Mouse (Mus musculus) v-Abl transformed pro-B cells (cell line): ENCODE measurements around the gene Wdr46.
"Not testable (repeated sequence)": the region's sequence is repeated elsewhere in the genome, so short reads cannot be mapped to it uniquely, and the experiment has no call there.

Experiments used
- in situ Hi-C, 2 experiments: fragments of 400-800 bp; cut with MboI; formaldehyde crosslinking; loops; one replicate each; pipeline ENCODE4 v1.15.1; 2025; ENCODE audit not compliant: unreplicated experiment in 2 of 2

Gene Wdr46

DNA sequence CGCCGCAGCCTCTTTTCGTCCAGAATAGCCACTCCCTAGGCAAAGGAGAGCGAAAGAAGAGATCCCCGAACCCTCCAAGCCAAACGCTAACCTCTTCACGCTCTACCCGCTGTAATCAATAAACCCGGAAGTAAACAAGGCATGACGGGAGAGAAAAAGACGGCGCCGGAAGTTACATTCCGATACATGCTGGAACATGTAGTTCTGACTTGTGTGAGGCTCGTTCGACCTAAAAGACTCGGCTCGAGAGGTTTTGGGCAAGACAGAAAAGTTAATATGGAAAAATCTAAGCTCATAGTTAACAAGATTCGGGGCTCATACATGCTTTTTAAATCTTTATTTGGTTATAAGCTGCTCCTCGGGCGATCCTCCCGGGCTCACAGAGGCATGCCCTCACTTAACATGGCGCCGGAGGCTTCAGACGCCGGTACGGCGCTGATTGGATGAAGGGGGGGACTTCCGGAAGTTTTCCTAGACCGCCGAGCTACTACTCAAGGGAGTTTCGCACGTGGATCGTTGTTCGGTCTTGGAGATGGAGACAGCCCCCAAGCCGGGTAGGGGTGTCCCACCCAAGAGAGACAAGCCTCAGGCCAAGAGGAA is at the start of gene Wdr46, which contains the start of gene Pfdn6:
Gene Wdr46, plus strand, starts transcription at position 455 of the 600 bp plus-strand sequence.
Gene Pfdn6, minus strand, starts transcription at position 138 of the 600 bp plus-strand sequence.
- in situ Hi-C loops: no loop called here

DNA sequence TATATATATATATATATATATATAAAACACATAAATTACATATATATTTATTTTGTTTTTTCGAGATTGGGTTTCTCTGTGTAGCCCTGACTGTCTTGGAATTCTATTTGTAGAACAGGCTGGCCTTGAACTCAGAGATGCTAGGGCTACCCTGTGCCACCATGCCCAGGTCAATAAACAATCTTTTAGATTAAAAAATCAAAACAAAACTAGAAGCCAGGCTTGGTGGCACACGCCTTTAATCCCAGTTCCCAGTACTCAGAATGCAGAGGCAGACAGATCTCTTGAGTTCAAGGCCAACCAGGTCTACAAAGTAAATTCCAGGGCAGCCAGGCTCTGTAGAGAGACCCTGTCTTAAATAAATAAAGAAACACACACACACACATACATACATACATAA is 49.1 kb upstream of the Wdr46 start:
- in situ Hi-C loops: loop anchor here (5.0 to 10.0 kb wide), 3 partner anchors 36 to 93 kb away; partner anchors contain the start of gene Rgl2 (in 1 of the 2)

DNA sequence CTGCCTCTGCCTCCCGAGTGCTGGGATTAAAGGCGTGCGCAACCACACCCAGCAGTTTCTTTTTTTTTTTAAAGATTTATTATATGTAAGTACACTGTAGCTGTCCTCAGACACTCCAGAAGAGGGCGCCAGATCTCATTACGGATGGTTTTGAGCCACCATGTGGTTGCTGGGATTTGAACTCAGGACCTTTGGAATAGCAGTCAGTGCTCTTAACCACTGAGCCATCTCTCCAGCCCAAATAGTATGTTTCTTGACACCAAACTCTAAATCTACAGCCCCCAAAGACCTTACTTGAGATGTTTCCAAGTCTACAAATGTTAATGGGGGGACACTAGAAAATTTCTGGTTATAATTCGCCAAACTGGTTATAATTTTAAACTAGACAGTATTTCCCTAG is 48.6 kb upstream of the Wdr46 start:
- in situ Hi-C loops: loop anchor here (5.0 to 10.0 kb wide), 3 partner anchors 35 to 93 kb away; partner anchors contain the start of gene Rgl2 (in 1 of the 2)

DNA sequence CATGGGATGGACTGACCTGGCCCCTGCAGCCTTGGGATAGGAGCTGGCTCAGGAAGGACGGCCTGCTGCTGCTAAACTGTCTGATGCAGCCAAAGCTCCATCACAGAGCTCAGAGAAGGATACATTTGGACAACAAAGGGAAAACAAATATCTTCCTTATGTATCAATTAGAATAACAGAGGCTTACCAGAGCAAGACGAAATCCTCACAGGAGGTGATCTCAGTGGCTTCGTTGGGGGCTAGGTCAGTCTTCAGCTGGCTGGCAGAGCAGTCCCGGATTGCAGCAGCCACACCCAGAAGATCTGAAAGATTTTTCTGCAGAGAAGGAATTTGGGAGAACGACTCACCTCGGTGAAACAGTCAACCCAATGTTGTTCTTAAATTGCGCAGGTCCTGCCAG is 48.0 kb upstream of the Wdr46 start:
- in situ Hi-C loops: loop anchor here (5.0 to 10.0 kb wide), 3 partner anchors 35 to 92 kb away; partner anchors contain the start of gene Rgl2 (in 1 of the 2)

DNA sequence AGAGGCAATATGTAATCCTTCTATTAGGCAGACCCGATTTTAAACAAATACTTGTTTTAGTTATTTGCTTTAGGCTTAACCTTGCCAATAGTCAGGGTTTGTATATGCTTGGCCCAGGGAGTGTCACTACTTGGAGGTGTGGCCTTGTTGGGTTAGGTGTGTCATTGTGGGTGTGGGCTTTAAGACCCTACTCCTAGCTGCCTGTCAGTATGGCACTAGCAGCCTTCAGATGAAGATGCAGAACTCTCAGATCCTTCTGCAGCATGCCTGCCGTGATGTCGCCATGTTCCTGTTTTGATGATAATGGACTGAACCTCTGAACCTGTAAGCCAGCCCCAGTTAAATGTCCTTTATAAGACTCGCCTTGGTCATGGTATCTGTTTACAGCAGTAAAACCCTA is 47.4 kb upstream of the Wdr46 start:
- in situ Hi-C loops: loop anchor here (5.0 to 10.0 kb wide), 3 partner anchors 34 to 92 kb away; partner anchors contain the start of gene Rgl2 (in 1 of the 2)

DNA sequence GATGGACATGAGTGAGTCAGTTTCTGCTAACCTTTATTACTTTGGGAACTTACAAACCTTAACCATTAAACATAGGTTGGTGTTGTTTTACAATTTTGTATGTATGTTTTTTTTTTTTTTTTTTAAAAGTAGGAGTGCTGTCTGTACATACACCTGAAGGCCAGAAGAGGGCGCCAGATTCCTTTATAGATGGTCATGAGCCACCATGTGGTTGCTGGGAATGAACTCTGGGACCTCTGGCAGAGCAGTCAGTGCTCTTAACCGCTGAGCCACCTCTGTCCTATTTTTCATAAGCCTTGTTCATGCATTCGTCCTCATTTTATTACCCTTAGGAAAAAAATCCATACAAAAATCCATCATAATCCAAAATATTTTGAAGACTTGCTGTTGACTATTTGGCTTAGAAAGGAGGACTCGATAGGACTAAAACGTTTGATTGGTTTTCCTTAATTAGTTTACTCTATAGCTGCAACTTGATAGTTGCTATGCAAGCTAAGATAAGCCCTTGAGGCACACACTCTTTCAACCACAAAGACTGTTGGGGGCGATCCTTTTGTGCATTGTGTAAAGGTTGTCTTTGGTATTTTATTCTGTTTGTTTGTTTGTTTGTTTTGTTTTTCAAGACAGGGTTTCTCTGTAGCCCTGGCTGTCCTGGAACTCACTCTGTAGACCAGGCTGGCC is 43.2 kb upstream of the Wdr46 start:
- in situ Hi-C loops: loop anchor here in 1 of 2 experiments (10.0 kb wide), 1 partner anchor 88 kb away; no protein-coding TSS in a partner anchor

DNA sequence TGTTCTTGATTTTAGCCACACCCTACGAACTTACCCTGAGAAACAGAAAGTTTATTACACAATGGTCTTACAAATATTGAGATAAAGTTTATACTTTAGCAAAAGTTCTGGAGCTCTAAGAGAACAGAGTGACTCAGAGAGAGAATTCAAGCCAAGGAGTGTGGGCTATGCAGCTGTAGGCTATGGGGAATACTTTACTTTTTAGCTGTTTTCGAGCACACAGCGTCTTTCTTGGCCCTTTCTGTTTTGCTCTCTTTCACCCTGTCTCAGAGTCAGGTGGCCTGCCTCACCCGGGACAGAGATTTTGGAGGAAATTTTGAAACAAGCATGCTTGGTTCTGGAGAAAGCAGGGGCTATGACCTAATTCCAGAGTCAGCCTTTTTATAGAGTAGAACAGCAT is 42.3 kb upstream of the Wdr46 start:
- in situ Hi-C loops: loop anchor here in 1 of 2 experiments (10.0 kb wide), 1 partner anchor 87 kb away; no protein-coding TSS in a partner anchor

DNA sequence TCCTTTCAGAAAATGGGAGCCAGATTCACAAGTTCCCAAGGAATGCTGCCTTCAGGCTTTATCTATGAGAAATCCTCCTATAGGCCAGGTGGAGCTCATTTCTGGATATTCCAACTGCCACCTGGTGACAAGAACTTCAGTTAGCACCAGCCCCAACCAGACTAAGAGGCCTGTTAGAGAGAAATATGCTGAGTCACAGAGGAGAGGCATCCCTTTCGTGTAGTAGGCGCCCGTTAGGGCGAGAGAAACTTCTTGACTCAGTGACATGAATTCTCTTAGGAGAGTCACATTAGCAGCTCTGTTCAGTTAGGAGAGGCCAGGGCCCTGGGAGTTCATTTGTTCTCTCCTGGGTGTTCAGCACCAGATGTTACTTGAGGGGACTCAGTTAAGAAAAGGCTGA is 40.8 kb upstream of the Wdr46 start:
- in situ Hi-C loops: loop anchor here in 1 of 2 experiments (10.0 kb wide), 1 partner anchor 85 kb away; no protein-coding TSS in a partner anchor

DNA sequence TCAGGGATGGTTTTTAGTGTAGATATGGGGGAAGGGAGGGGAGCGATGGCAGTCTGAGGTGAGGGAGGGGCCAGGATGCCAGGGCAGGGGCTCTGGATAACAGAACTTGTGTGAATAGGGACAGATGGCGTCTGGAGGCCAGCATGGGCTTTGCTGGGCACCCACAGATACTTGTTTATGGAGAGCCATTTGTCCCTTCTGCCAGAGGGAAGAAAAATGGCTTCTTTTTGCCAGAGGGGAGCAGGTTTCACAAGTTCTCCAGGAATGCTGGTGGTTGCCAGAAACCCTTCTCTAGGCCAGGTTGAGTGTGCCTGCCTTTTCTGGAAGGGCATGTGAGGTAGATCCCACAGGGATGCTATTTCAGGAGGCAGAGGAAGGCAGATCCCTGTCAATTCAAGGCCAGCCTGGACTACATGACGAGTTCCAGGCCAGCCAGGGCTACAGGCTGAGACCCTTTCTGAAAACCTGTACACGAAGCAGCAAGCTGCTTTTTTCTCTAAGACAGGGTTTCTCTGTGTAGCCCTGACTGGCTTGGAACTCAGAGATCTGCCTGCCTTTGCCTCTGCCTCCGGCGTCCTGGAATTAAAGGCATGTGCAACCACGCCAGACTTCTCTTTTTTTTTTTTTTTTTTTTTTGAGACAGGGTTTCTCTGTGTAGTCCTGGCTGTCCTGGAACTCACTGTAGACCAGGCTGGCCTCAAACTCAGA is 40.0 kb upstream of the Wdr46 start:
- in situ Hi-C loops: no loop called here

DNA sequence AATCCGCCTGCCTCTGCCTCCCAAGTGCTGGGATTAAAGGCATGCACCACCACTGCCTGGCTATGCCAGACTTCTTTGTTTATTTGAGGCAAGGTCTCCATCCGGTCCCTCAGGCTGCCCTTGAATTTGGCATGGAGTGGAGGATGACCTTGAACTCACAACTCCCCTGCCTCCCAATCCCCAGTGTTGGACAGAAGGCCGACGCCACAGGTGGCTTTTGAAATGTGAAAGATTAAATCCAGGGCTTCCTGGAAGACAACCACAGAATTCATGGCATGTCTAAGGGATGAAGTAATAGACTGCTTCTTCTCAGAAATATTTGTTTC is 39.5 kb upstream of the Wdr46 start:
- in situ Hi-C loops: no loop called here

DNA sequence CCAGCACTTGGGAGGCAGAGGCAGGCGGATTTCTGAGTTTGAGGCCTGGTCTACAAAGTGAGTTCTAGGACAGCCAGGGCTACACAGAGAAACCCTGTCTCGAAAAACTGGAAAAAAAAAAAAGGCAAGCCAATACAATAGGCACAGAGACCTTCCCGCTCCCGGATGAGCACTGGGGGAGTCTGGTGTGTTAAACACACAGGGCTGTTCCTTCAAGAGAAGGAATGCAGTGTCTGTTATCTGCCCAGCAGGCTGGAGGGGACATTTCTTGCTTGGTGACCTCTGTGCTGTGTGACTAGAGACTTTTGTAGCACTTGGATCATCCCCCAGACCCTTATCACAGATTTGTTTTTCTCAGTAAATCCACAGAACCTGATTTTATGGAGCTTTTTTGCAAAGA is 38.8 kb upstream of the Wdr46 start:
- in situ Hi-C loops: no loop called here

DNA sequence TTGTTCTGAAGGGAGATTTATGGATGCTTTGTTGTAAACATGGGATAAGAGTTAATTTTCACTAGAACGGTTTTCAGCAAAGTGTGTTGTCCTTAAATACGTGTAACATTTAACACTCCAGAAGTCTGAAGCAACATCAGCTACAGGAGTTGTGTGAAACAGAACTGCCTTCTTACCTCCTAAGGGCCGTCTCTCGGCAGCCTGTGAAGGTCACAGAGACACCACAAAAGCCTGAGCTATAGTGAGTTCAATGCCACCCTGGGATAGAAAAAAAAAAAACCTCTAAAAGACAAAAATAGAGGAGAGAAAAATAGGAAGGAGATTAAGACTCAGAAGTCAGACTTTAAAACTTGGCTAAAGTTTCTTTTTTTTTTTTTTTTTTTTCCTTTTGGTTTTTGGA is 38.4 kb upstream of the Wdr46 start:
- in situ Hi-C loops: no loop called here

DNA sequence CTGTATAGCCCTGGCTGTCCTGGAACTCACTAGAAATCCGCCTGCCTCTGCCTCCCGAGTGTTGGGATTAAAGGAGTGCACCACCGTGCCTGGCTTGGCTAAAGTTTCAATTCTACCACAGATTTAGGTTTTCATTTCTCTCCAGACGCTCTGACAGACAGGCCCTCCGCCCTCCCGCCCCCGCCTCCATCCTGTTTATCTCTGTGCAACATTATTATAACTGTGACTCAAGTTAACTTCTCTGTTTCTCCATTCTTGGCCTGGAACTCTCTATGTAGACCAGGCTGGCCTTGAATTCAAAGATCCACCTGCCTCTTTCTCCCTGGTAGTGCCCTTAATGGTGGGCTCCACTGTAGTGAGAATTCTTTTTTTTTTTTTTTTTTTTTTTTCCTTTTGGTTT is 38.0 kb upstream of the Wdr46 start:
- in situ Hi-C loops: no loop called here

DNA sequence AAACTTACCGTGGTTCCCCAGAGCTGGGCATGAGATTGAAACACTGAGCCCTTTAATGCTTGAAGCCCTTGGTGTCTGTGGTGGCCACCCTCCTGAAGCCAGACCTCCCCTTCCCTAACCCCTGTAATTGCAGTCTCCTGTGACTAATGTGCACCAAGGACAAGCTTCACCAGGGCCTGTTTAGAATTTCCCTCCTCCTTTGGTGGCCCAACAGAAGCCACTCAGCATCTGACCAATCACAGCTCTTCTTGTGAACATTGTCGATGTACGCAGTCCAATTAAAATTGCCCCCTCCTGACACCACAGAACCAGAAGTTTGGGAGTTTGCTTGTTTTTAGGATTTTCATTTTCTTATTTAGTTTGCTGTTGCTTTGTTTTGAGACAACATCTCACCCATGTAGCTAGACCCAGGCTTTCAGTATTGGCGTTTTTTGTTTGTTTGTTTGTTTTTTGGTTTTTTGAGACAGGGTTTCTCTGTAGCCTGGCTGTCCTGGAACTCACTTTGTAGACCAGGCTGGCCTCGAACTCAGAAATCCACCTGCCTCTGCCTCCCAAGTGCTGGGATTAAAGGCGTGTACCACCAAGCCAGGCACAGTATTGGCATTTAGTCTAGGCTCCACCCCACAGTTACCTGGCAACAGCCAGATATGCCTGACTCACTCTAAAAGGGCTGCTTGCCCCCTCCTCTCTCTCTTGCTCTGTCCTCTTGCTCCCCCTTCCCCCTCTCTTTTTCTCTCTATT is 36.4 kb upstream of the Wdr46 start:
- in situ Hi-C loops: not testable (repeated sequence)

DNA sequence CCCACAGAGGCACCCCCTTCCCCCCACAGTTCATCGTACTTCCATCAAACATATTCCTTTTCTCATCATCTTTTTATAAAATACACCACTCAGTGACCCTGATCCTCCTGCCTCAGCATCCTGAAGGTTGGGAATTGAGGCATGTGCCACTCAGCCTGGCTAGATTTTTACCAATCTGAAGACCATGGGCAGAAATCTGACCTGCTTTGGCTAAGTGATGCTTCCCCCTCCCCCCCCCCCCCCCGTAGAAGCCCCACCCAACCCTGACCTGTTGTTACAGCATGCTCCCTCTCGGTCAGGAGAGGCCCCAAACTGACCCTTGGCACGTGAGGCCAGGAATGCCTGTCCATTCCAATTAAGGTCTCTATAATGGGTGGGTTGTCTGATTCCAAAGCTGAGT is 35.6 kb upstream of the Wdr46 start, which contains the start of gene Platr17:
Gene Platr17, plus strand, starts transcription at position 301 of the 400 bp plus-strand sequence.
- in situ Hi-C loops: not testable (repeated sequence)

DNA sequence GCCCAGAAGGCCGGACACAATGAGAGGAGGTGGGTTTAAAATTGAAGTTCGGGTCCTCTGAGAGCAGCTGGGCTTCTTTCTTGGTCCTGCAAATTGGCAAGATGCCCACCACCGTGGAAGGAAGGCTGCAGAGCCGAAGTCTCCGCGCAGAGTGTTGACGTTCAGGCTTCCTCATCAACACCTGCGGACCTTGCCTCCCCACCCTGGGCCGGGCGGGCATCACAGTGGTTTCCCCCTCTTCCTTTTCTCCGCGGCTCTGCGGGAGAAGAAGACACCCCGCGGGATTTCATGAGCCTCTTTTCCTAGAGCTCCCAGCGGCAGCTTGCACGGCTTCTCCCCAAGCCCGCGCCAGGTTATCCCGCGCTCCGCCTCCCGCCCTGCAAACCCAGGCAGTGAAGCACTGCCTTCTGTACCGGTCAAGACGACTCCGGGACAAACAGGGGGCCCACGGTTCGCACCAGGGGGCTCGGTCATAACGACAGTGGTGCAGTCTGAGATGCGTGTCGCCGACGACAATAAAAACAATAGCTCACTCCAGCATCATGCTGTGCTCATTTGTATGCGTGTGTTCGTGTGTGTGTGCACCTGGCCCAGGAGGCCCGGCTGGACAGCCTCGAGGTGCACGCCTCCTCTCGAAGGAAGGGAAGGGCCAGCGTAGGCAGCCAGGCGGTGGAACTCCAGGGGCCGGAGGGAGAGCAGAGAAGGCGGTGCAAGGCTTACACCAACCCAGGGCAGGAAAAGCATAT is 32.0 kb upstream of the Wdr46 start:
- in situ Hi-C loops: no loop called here

DNA sequence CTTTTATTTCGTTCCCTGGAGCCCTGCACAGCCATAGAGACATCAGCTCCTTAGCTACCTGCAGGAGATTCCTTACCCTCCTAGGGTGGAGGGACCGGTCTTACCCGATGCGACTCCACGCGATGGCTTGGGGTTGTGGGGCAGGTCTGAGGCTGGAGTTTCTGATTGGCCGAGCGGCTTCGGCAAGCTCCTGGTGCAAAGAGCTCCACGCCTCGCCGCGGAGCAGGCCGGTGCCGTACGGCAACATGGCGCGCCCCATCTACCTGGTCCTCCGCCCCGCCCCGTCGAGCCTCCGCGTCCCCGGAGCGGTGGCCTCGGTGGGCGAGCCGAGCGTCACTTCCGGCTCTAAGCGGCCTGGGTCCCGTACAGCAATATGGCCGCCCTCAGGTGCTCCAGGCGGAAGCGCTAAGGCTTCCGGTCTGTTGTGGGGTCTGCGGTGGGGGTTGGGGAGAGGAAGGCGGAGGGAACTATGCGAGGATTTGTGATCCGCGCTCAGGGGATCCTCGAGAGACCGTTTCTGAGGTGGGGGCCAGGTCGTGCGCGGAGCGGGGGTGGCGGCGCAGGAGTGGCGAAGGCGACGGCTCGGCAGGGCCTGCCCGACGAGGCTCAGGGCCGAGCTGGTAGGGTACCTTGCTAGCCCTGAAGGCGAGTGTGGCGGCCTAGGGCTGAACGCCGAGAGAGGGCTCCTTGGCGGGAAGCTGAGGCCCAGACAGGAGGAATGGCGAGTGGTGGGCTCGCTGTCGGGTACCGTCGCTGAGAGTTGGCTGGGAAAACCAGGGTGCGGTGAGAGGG is 31.2 kb upstream of the Wdr46 start, which contains the start of gene Daxx:
Gene Daxx, plus strand, starts transcription at position 338 of the 792 bp plus-strand sequence.
- in situ Hi-C loops: no loop called here

DNA sequence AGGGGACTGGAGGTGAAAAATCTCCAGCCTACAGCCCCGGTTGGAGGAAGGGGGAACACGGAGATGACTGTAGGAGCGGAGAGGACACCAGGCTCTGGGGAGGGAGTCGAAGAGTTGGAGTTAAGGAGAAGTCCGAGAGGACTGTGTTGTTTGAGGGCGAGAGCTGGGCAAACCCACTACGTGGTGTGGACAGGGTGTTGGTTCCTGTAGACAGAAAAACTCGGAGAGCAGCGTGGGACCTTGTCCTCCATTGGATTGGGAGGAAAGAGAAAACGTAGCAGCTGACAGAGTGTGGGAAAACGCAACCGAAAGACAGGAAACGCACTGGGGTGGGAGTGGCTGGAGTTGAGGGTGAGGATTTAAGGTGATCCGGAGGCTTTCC is 30.6 kb upstream of the Wdr46 start:
- in situ Hi-C loops: no loop called here
